Mouse (Mus musculus) heart, postnatal 0 days (tissue): ENCODE measurements around the gene Gm48552. TPM values are rescaled to one million over a fixed set of nuclear protein-coding genes. Genes with fewer than 3 reads are reported as not detected.

Experiments
- ATAC-seq: fragments of 200-750 bp; cut with Nextera tagmentation; 2 replicates; pipeline ENCODE4 v1.8.0; 2017; ENCODE audit warnings: low read depth, moderate number of reproducible peaks, moderate library complexity; ENCODE audit not compliant: insufficient read depth
- DNase-seq: peaks from one replicate; pipeline ENCODE4 v3.0.0-alpha.2; 2016; ENCODE audit warnings: low spot score
- H3K27ac ChIP-seq: fragments of 300-500 bp; sonication (generic); 2 replicates; pipeline ENCODE4 v1.5.1; 2014; ENCODE audit warnings: low read depth, mild to moderate bottlenecking
- H3K27me3 ChIP-seq: fragments of 300-500 bp; sonication (generic); 2 replicates; pipeline ENCODE4 v1.6.1; 2014; ENCODE audit warnings: low read length, mixed read lengths; ENCODE audit not compliant: control insufficient read depth, insufficient read depth
- H3K36me3 ChIP-seq: fragments of 300-500 bp; sonication (generic); replicated peaks from 2 replicates; pipeline ENCODE4 v1.6.1; 2014; ENCODE audit warnings: low read length, mixed read lengths; ENCODE audit not compliant: control insufficient read depth, insufficient read depth
- H3K4me1 ChIP-seq: fragments of 300-500 bp; sonication (generic); 2 replicates; pipeline ENCODE4 v1.6.1; 2014; ENCODE audit warnings: antibody characterized with exemption; ENCODE audit not compliant: control insufficient read depth, insufficient read depth
- H3K4me2 ChIP-seq: fragments of 300-500 bp; sonication (generic); 2 replicates; pipeline ENCODE4 v1.6.1; 2014; ENCODE audit warnings: low read depth, mild to moderate bottlenecking, low read length, moderate library complexity
- H3K4me3 ChIP-seq: fragments of 300-500 bp; sonication (generic); 2 replicates; pipeline ENCODE4 v1.5.1; 2014; ENCODE audit warnings: low read depth, low read length
- H3K9ac ChIP-seq: fragments of 300-500 bp; sonication (generic); replicated peaks from 2 replicates; pipeline ENCODE4 v1.6.1; 2014; ENCODE audit warnings: low read depth, low read length, mixed read lengths
- H3K9me3 ChIP-seq: fragments of 300-500 bp; sonication (generic); replicated peaks from 2 replicates; pipeline ENCODE4 v1.6.1; 2016; ENCODE audit warnings: low read length; ENCODE audit not compliant: control insufficient read depth
- CTCF ChIP-seq: IDR thresholded peaks from 2 replicates; pipeline ENCODE4 v1.5.1; 2016; ENCODE audit warnings: antibody characterized with exemption, control low read depth, low read depth
- EP300 ChIP-seq: IDR thresholded peaks from 2 replicates; pipeline ENCODE4 v1.6.1; 2016; ENCODE audit warnings: antibody characterized with exemption, low read depth
- WGBS: fragments of 180-500 bp; shearing (Covaris S2); extraction: QIAGEN DNeasy Blood & Tissue Kit; methylation state at CpG from one replicate; pipeline ENCODE4 v1.1.7; 2014; 5-methylcytosine and 5-hydroxymethylcytosine counted together
- polyA plus RNA-seq: library from polyadenylated mRNA; unstranded; fragments of >200 nt; fragmentation: Nextera tagmentation; extraction: Ambion mirVana; gene quantifications from 2 replicates; pipeline ENCODE4 v1.2.1, GENCODE M21; 2015
- total RNA-seq: library from RNA; depleted of rRNA; stranded (reverse); fragments of >200 nt; gene quantifications from 2 replicates; pipeline ENCODE4 v1.2.3, GENCODE M21; 2014; ENCODE audit warnings: low replicate concordance

Gm48552 gene
- total and polyA plus RNA-seq, 2 experiments from 2014 or later, result 0.45 TPM; not detected in 1

GRCm38 (mm10) chr10:81395127-81395526 lies 6.3 kb downstream of the Gm48552 start:
- Histone ChIP-seq H3K9me3 (no peaks in the 10 kb centered on the region), H3K4me1 (peaks cover 12% of the 10 kb centered on the region; the same call in 1 of the 2 replicates), H3K9ac (no peak overlapping the region), H3K36me3 (peaks cover 32% of the 10 kb centered on the region), H3K4me2 (no peak overlapping the region), H3K27ac (no peak overlapping the region), H3K27me3 (no peaks in the 10 kb centered on the region), H3K4me3 (no peak overlapping the region)
- ATAC-seq (peak; percentile 43), DNase-seq (peak; percentile 69)
- TF ChIP-seq EP300, result no peak
- TF ChIP-seq CTCF, result peak; percentile 91
- 10% methylated on average over 5 of the region's 5 CpGs for WGBS

DNA sequence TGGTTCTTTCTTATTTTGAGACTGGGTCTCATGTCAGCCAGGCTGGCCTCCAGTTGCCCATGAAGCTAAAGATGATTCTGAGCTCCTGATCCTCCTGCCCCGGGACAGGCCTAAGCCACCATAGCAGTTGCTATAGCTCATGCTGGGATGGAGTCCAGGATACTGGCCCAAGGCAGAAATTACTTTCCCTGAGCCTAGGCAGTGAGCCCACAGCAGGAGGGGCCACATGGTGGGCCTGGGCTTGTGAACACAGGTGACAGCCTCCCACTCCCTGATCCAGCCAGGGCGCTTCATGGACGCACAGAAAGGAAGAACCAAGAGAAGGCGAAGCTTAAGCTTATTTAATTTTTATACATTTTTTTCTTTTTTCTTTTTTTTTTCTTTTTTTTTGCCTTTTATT lies 7.1 kb downstream of the Gm48552 start:
- no peak for TF ChIP-seq EP300
- no peak for TF ChIP-seq CTCF
- no peak overlapping the region for H3K4me3 ChIP-seq
- H3K4me1 ChIP-seq, result peaks cover 12% of the 10 kb centered on the region; the same call in 1 of the 2 replicates
- H3K36me3 ChIP-seq, result peaks cover 40% of the 10 kb centered on the region
- WGBS, result 86% methylated on average over 4 of the region's 4 CpGs
- no peak overlapping the region for H3K4me2 ChIP-seq
- no peak overlapping the region for H3K9ac ChIP-seq
- H3K27ac ChIP-seq, result no peak overlapping the region
- H3K27me3 ChIP-seq, result no peaks in the 10 kb centered on the region
- H3K9me3 ChIP-seq, result no peaks in the 10 kb centered on the region
- no peak for ATAC-seq
- no peak for DNase-seq

- no peak for TF ChIP-seq EP300
- Histone ChIP-seq H3K4me1 (peaks cover 21% of the 10 kb centered on the region), H3K4me2 (no peak overlapping the region), H3K36me3 (peaks cover 41% of the 10 kb centered on the region), H3K4me3 (no peak overlapping the region), H3K9me3 (no peaks in the 10 kb centered on the region), H3K27me3 (no peaks in the 10 kb centered on the region), H3K9ac (no peak overlapping the region), H3K27ac (no peak overlapping the region)
- 78% methylated on average over 5 of the region's 5 CpGs for WGBS
- ATAC-seq (no peak), DNase-seq (no peak)
Observed at GRCm38 (mm10) chr10:81396749-81397148, 7.9 kb downstream of the Gm48552 start.

DNA sequence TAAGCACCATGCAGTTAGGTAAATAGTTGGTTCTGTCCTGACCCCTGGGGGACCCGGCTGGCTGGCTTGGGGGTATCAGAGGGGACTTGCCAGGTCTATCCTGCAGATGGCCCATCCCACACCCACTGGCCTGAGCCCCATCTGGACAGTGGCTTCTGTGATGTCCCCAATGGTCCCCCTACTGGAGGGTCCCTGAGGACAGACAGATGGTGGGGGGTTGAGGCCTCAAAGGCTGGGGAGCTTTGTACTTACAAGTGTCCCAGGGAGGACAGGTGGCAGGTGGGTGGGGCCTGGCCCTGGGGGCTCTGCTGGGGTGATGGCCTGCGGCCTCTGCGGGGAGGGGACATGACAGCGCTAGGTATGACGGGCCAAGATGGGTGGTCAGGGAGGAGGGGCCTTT lies 10.5 kb downstream of the Gm48552 start:
- TF ChIP-seq EP300 (no peak), CTCF (no peak)
- Histone ChIP-seq H3K4me1 (peaks cover 15% of the 10 kb centered on the region), H3K36me3 (peaks cover 58% of the 10 kb centered on the region), H3K27me3 (no peaks in the 10 kb centered on the region), H3K27ac (no peak overlapping the region), H3K9ac (no peak overlapping the region), H3K4me3 (no peak overlapping the region), H3K4me2 (no peak overlapping the region), H3K9me3 (no peaks in the 10 kb centered on the region)
- ATAC-seq (no peak), DNase-seq (no peak)
- WGBS, result 80% methylated on average over 5 of the region's 5 CpGs

DNA sequence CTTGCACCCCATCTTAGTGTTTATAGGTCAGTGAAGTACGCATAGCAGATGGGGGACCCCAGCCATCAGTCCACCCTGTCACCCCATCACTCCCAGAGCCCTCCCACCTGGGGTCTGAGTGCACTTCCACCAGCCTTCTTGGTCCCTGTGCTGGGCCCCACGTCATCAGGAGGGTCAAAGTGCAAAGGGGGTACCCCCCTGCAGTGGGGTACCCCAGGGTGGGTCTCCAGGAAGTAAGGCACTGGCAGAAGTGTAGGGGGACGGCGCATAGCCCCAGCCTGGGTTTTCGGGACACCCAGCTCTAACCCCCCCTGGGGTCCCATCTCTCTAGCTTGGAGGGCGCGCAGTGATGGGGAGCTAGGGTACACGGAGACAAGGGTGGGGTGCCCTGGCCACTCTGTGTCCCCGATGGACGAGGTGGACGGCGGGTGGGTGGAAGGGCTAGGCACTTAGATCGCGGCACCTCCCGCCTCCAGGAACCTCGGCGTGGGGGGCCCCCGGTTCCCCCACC lies 11.0 kb downstream of the Gm48552 start:
- Histone ChIP-seq H3K4me3 (no peak overlapping the region), H3K36me3 (peaks cover 64% of the 10 kb centered on the region), H3K9ac (no peak overlapping the region), H3K9me3 (no peaks in the 10 kb centered on the region), H3K4me2 (no peak overlapping the region), H3K27ac (no peak overlapping the region), H3K27me3 (no peaks in the 10 kb centered on the region), H3K4me1 (peaks cover 15% of the 10 kb centered on the region)
- ATAC-seq (no peak), DNase-seq (no peak)
- WGBS, result 82% methylated on average over 18 of the region's 18 CpGs
- TF ChIP-seq EP300 (no peak), CTCF (no peak)
